Mouse (Mus musculus): ENCODE results near the gene Mid1.
"Not testable (repeated sequence)": the region's sequence is repeated elsewhere in the genome, so short reads cannot be mapped to it uniquely, and the experiment has no call there.

Gene Mid1

GRCm38 (mm10) chrX:169971562-169971961 lies 286.6 kb downstream of the Mid1 start:
- not testable (repeated sequence) for DNase-seq (ENCODE audit: low read depth, low spot score)

- peak; percentile 9 for DNase-seq (ENCODE audit: low read depth, low spot score)
Measured at GRCm38 (mm10) chrX:169972131-169972530, 287.1 kb downstream of the Mid1 start.

- DNase-seq (ENCODE audit: low read depth, low spot score) = peak; percentile 4
Measured at GRCm38 (mm10) chrX:169972791-169973494, 287.9 kb downstream of the Mid1 start.

GRCm38 (mm10) chrX:169973806-169974205 lies 288.8 kb downstream of the Mid1 start:
- peak; percentile 6 for DNase-seq (ENCODE audit: low read depth, low spot score)

GRCm38 (mm10) chrX:169974456-169974855 lies 289.5 kb downstream of the Mid1 start:
- DNase-seq (ENCODE audit: low read depth, low spot score) = not testable (repeated sequence)

- peak; percentile 1 for DNase-seq (ENCODE audit: low read depth, low spot score)
Measured at GRCm38 (mm10) chrX:169974974-169975373, 290.0 kb downstream of the Mid1 start.

- DNase-seq (ENCODE audit: low read depth, low spot score) = not testable (repeated sequence)
Measured at GRCm38 (mm10) chrX:169975681-169976131, 290.7 kb downstream of the Mid1 start.

- DNase-seq (ENCODE audit: low read depth, low spot score) = not testable (repeated sequence)
Measured at GRCm38 (mm10) chrX:169976340-169976739, 291.3 kb downstream of the Mid1 start.

- DNase-seq (ENCODE audit: low read depth, low spot score) = peak; percentile 20
Measured at GRCm38 (mm10) chrX:169977856-169978435, 292.9 kb downstream of the Mid1 start.

GRCm38 (mm10) chrX:169978436-169979381 lies 293.7 kb downstream of the Mid1 start:
- DNase-seq (ENCODE audit: low read depth, low spot score) = peak; percentile 42

- DNase-seq (ENCODE audit: low read depth, low spot score) = peak; percentile 30
Measured at GRCm38 (mm10) chrX:169979461-169980202, 294.6 kb downstream of the Mid1 start.

- DNase-seq (ENCODE audit: low read depth, low spot score) = peak; percentile 12
Measured at GRCm38 (mm10) chrX:169980203-169980556, 295.2 kb downstream of the Mid1 start.

GRCm38 (mm10) chrX:169980809-169981289 lies 295.9 kb downstream of the Mid1 start:
- peak; percentile 2 for DNase-seq (ENCODE audit: low read depth, low spot score)

- DNase-seq (ENCODE audit: low read depth, low spot score) = peak; percentile 6
Measured at GRCm38 (mm10) chrX:169981761-169982181, 296.8 kb downstream of the Mid1 start.

GRCm38 (mm10) chrX:169982606-169983400 lies 297.8 kb downstream of the Mid1 start:
- peak; percentile 11 for DNase-seq (ENCODE audit: low read depth, low spot score)

GRCm38 (mm10) chrX:169983401-169984165 lies 298.6 kb downstream of the Mid1 start:
- peak; percentile 9 for DNase-seq (ENCODE audit: low read depth, low spot score)

- not testable (repeated sequence) for DNase-seq (ENCODE audit: low read depth, low spot score)
Measured at GRCm38 (mm10) chrX:169984331-169984730, 299.3 kb downstream of the Mid1 start.

GRCm38 (mm10) chrX:169984853-169985252 lies 299.9 kb downstream of the Mid1 start:
- DNase-seq (ENCODE audit: low read depth, low spot score) = peak; percentile 25

- peak; percentile 16 for DNase-seq (ENCODE audit: low read depth, low spot score)
Measured at GRCm38 (mm10) chrX:169985796-169986195, 300.8 kb downstream of the Mid1 start.

Measured in c-Kit-negative CD71-positive TER-119-positive erythroid progenitor cells, embryonic 14.5 days (primary cell).